Mouse (Mus musculus): ENCODE measurements around the gene Arhgap44. TPM values are rescaled to one million over a fixed set of nuclear protein-coding genes. Genes with fewer than 3 reads are reported as not detected.

The Arhgap44 gene
- polyA plus RNA-seq, 1 experiment from 2014 or later, result 8.5 TPM

DNA sequence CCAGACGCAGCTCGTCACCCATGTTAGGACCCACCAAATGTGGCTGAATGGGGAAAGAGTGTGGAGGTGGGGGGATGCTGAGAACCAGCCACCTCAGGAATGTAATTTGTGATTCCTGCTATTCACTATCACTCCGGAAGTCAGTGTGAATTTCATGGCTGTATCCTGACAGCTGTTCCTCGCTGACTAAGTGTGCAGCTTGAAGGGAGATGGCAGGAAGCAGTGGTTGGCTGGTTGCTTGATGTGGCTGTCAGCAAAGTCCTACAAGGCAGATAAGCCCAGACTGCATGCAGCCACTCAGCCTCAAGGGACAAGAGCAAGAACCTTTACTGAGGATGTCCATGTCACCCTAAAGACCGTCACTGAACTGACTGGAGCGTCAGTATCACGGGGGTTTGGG lies 107.2 kb downstream of the Arhgap44 start:
- DNase-seq (ENCODE audit: low spot score) (no peak), ATAC-seq (no peak)
- Histone ChIP-seq H3K4me1 (ENCODE audit: control insufficient read depth, insufficient read depth, low read length) (no peaks in the 10 kb centered on the region), H3K4me3 (ENCODE audit: low read depth, low read length) (no peak overlapping the region), H3K4me2 (ENCODE audit: low read length) (no peak overlapping the region), H3K27ac (ENCODE audit: low read depth, low read length) (no peak overlapping the region), H3K27me3 (replicated peaks; ENCODE audit: control insufficient read depth, insufficient read depth, low read length) (no peaks in the 10 kb centered on the region), H3K36me3 (ENCODE audit: control insufficient read depth, insufficient read depth, low read length) (no peaks in the 10 kb centered on the region), H3K9ac (ENCODE audit: low read length) (no peak overlapping the region), H3K9me3 (replicated peaks; ENCODE audit: control insufficient read depth, low read length) (no peaks in the 10 kb centered on the region)
- WGBS, result 85% methylated on average over 7 of the region's 7 CpGs

DNA sequence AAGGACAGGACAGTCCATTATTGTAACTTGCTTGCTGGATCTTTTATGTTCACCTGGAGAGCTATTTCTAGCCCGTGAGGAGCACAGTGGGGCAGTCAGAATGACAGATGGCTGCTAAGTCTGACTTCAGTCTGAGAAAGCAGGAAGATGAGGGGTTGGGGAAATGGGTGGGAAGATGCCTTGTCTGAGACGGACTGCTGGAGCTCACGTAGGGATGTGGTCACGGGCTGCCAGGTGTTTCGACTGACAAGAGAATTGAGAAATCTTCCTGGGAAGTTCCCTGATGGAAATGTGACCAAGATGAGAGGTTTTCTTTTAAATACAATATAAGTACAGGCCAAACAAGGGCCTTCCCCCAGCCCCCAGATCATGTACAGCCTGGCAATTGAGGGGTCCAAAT lies 108.5 kb downstream of the Arhgap44 start:
- H3K36me3 ChIP-seq (ENCODE audit: control insufficient read depth, insufficient read depth, low read length), result no peaks in the 10 kb centered on the region
- H3K27ac ChIP-seq (ENCODE audit: low read depth, low read length), result no peak overlapping the region
- H3K9ac ChIP-seq (ENCODE audit: low read length), result no peak overlapping the region
- H3K9me3 ChIP-seq (replicated peaks; ENCODE audit: control insufficient read depth, low read length), result no peaks in the 10 kb centered on the region
- H3K27me3 ChIP-seq (replicated peaks; ENCODE audit: control insufficient read depth, insufficient read depth, low read length), result no peaks in the 10 kb centered on the region
- no peak overlapping the region for H3K4me2 ChIP-seq (ENCODE audit: low read length)
- WGBS, result 70% methylated on average over 5 of the region's 5 CpGs
- H3K4me3 ChIP-seq (ENCODE audit: low read depth, low read length), result no peak overlapping the region
- ATAC-seq (no peak), DNase-seq (ENCODE audit: low spot score) (no peak)
- H3K4me1 ChIP-seq (ENCODE audit: control insufficient read depth, insufficient read depth, low read length), result no peaks in the 10 kb centered on the region

DNA sequence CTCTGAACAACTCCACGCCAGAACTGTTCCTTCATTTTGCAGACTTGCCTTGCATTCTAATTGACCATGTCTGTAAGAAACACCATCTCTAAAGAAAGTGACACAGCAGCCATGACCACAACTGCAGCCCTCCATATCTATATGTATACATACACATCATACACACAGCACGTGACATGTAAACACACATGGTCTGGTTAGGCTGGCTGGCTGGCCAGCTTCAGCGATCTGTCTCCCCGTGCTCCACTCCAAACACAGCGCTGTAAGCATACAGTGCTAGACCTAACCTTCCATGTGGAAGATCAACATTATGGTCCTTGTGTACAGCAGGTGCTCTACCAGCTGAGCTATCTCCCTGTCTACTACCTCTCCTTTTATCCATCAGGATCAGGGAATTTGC lies 111.9 kb downstream of the Arhgap44 start:
- 94% methylated on average over 5 of the region's 5 CpGs for WGBS
- no peak for DNase-seq (ENCODE audit: low spot score)
- Histone ChIP-seq H3K4me1 (ENCODE audit: control insufficient read depth, insufficient read depth, low read length) (no peaks in the 10 kb centered on the region), H3K9me3 (replicated peaks; ENCODE audit: control insufficient read depth, low read length) (no peaks in the 10 kb centered on the region), H3K27me3 (replicated peaks; ENCODE audit: control insufficient read depth, insufficient read depth, low read length) (no peaks in the 10 kb centered on the region), H3K4me3 (ENCODE audit: low read depth, low read length) (no peak overlapping the region), H3K9ac (ENCODE audit: low read length) (no peak overlapping the region), H3K36me3 (ENCODE audit: control insufficient read depth, insufficient read depth, low read length) (no peaks in the 10 kb centered on the region), H3K4me2 (ENCODE audit: low read length) (no peak overlapping the region), H3K27ac (ENCODE audit: low read depth, low read length) (no peak overlapping the region)
- no peak for ATAC-seq

DNA sequence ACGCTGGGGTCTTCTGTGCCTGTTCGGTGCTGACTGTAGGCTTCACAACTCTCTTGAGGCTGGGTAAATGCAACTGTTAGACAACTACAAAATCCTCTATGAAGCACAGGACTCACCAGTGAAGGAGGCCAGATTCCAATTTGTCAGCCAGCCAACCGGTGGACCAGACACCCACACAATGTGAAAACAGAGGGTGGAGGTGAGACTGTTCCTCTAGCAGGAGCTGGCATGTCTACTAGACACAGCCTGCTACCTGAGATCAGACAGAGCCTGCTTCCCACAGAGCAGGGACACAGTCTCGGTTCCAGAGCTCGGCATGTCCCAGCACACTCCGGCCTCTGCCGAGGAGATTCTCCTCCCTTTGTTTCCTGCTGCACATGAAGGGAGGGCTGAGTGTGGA lies 113.7 kb downstream of the Arhgap44 start:
- Histone ChIP-seq H3K9me3 (replicated peaks; ENCODE audit: control insufficient read depth, low read length) (no peaks in the 10 kb centered on the region), H3K27ac (ENCODE audit: low read depth, low read length) (no peak overlapping the region), H3K4me2 (ENCODE audit: low read length) (no peak overlapping the region), H3K27me3 (replicated peaks; ENCODE audit: control insufficient read depth, insufficient read depth, low read length) (no peaks in the 10 kb centered on the region), H3K4me3 (ENCODE audit: low read depth, low read length) (no peak overlapping the region), H3K36me3 (ENCODE audit: control insufficient read depth, insufficient read depth, low read length) (no peaks in the 10 kb centered on the region), H3K4me1 (ENCODE audit: control insufficient read depth, insufficient read depth, low read length) (no peaks in the 10 kb centered on the region), H3K9ac (ENCODE audit: low read length) (no peak overlapping the region)
- no peak for DNase-seq (ENCODE audit: low spot score)
- no peak for ATAC-seq
- 82% methylated on average over 7 of the region's 7 CpGs for WGBS

DNA sequence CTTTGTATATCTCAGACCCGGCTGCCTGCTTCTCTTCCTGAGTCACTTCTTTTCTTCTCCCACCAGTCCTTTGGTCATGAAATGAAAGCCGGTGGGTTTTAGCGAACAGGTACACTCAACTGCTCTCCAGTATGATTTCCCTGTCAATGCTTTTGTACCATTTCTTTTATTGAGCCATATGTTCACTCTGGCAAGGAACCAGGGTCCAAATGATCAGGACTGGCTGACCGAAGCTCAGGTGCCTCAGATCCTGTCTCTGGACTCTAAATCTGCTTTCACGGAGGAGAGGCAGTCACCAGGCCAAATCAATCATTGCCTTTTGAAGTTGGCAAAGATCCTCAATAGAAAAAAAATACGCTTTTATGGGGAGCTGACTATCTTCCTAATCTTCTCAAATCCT lies 122.2 kb downstream of the Arhgap44 start:
- ATAC-seq (no peak), DNase-seq (ENCODE audit: low spot score) (no peak)
- no peak overlapping the region for H3K4me2 ChIP-seq (ENCODE audit: low read length)
- no peaks in the 10 kb centered on the region for H3K27me3 ChIP-seq (replicated peaks; ENCODE audit: control insufficient read depth, insufficient read depth, low read length)
- no peaks in the 10 kb centered on the region for H3K4me1 ChIP-seq (ENCODE audit: control insufficient read depth, insufficient read depth, low read length)
- WGBS, result 68% methylated on average over 6 of the region's 6 CpGs
- H3K36me3 ChIP-seq (ENCODE audit: control insufficient read depth, insufficient read depth, low read length), result no peaks in the 10 kb centered on the region
- H3K27ac ChIP-seq (ENCODE audit: low read depth, low read length), result no peak overlapping the region
- no peaks in the 10 kb centered on the region for H3K9me3 ChIP-seq (replicated peaks; ENCODE audit: control insufficient read depth, low read length)
- no peak overlapping the region for H3K4me3 ChIP-seq (ENCODE audit: low read depth, low read length)
- H3K9ac ChIP-seq (ENCODE audit: low read length), result no peak overlapping the region

DNA sequence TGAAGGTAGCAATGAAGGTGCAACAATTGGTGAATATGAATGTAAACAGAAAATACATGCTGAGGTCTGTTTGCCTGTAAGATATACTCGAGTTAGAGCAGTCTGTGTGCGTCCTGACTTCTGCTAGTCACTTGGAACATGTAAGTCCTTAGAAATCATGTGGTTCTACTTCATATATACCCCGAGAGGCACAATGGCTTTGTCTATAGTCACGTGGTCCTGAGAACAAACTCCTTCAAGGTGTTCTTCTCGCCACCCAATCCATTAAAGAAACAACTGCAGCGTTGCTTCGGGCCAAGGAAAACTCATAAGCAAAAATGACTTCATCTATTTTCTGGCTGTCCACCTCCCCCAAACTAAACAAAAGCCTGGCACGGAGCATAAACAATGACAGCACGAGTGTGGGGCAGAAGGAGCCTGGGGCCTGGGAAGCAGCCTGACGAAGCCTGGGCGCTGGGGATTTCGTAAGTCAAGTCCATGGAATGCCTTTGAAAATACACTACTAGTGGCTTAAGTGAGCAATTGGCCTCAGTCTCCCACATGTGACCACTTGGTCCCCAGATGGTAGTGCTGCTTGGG lies 123.2 kb downstream of the Arhgap44 start:
- Histone ChIP-seq H3K4me3 (ENCODE audit: low read depth, low read length) (no peak overlapping the region), H3K36me3 (ENCODE audit: control insufficient read depth, insufficient read depth, low read length) (no peaks in the 10 kb centered on the region), H3K4me1 (ENCODE audit: control insufficient read depth, insufficient read depth, low read length) (no peaks in the 10 kb centered on the region), H3K4me2 (ENCODE audit: low read length) (no peak overlapping the region), H3K9ac (ENCODE audit: low read length) (no peak overlapping the region), H3K27me3 (replicated peaks; ENCODE audit: control insufficient read depth, insufficient read depth, low read length) (no peaks in the 10 kb centered on the region), H3K27ac (ENCODE audit: low read depth, low read length) (no peak overlapping the region), H3K9me3 (replicated peaks; ENCODE audit: control insufficient read depth, low read length) (no peaks in the 10 kb centered on the region)
- no peak for ATAC-seq
- 47% methylated on average over 12 of the region's 12 CpGs for WGBS
- DNase-seq (ENCODE audit: low spot score), result no peak

DNA sequence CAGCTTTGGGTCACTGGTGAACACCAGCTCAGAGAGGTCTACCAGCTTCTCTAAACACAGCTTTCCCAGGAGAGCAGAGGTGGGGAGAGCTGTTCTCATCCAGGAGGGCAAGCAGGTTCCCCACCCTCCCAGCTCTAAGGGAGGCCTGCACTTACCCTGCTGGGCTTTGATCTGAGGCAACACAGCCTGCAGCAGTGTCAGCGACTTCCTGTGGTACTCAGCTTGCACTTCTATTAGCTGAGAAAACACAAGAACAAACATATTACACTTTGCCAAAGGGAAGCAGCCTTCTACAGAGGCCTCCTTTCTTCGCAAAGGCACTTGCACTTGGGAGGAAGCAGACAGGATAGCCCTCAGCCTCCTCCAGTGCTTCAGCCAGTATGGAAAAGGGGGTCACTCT lies 123.8 kb downstream of the Arhgap44 start:
- WGBS, result 74% methylated on average over 2 of the region's 2 CpGs
- Histone ChIP-seq H3K36me3 (ENCODE audit: control insufficient read depth, insufficient read depth, low read length) (no peaks in the 10 kb centered on the region), H3K9ac (ENCODE audit: low read length) (no peak overlapping the region), H3K9me3 (replicated peaks; ENCODE audit: control insufficient read depth, low read length) (no peaks in the 10 kb centered on the region), H3K4me1 (ENCODE audit: control insufficient read depth, insufficient read depth, low read length) (no peaks in the 10 kb centered on the region), H3K27me3 (replicated peaks; ENCODE audit: control insufficient read depth, insufficient read depth, low read length) (no peaks in the 10 kb centered on the region), H3K27ac (ENCODE audit: low read depth, low read length) (no peak overlapping the region), H3K4me2 (ENCODE audit: low read length) (no peak overlapping the region), H3K4me3 (ENCODE audit: low read depth, low read length) (no peak overlapping the region)
- no peak for DNase-seq (ENCODE audit: low spot score)
- ATAC-seq, result no peak

DNA sequence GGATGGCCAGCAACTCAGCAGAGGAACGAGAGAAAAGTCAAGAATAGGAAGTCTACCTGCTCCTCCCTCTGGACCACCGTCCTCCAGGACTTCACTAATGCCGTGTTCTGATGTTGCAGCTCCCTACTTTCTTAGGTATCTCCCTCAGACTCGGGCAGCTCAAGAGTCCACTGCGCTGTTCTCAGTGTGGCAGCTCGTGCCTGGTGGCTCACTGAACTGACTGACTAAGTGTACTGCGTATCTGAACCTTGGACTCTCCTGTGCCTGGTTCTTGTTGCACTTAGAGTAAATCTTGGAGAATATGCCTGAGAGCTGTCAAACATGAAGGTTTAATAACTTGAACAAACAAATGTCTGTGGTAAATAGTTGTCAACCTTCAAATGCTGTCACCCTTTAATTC lies 130.5 kb downstream of the Arhgap44 start:
- H3K9me3 ChIP-seq (replicated peaks; ENCODE audit: control insufficient read depth, low read length), result no peaks in the 10 kb centered on the region
- DNase-seq (ENCODE audit: low spot score) (no peak), ATAC-seq (no peak)
- 92% methylated on average over 7 of the region's 7 CpGs for WGBS
- no peaks in the 10 kb centered on the region for H3K4me1 ChIP-seq (ENCODE audit: control insufficient read depth, insufficient read depth, low read length)
- H3K36me3 ChIP-seq (ENCODE audit: control insufficient read depth, insufficient read depth, low read length), result no peaks in the 10 kb centered on the region
- H3K4me2 ChIP-seq (ENCODE audit: low read length), result no peak overlapping the region
- H3K4me3 ChIP-seq (ENCODE audit: low read depth, low read length), result no peak overlapping the region
- no peak overlapping the region for H3K9ac ChIP-seq (ENCODE audit: low read length)
- H3K27me3 ChIP-seq (replicated peaks; ENCODE audit: control insufficient read depth, insufficient read depth, low read length), result no peaks in the 10 kb centered on the region
- no peak overlapping the region for H3K27ac ChIP-seq (ENCODE audit: low read depth, low read length)

DNA sequence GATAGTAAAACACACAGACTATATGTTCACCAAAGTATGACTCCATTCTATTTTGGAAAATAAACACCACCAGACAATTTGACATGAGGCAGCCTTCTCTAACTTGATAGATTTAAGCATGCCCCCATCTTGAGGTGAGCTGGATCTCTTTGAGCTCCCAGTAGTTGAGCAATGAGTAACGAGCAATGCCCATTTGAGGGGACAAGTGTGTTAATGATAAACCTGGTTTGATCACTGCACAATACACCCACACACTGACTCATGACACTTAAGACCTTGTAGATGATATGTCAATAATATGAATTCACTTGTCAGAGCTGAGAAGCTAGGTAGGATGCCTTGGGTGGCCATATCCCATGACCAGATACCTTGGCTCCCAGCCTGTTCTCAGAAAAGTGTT lies 132.6 kb downstream of the Arhgap44 start:
- no peak for ATAC-seq
- WGBS, result 88% methylated on average over 1 of the region's 1 CpGs
- Histone ChIP-seq H3K27me3 (replicated peaks; ENCODE audit: control insufficient read depth, insufficient read depth, low read length) (no peaks in the 10 kb centered on the region), H3K4me2 (ENCODE audit: low read length) (no peak overlapping the region), H3K9me3 (replicated peaks; ENCODE audit: control insufficient read depth, low read length) (no peaks in the 10 kb centered on the region), H3K27ac (ENCODE audit: low read depth, low read length) (no peak overlapping the region), H3K4me3 (ENCODE audit: low read depth, low read length) (no peak overlapping the region), H3K9ac (ENCODE audit: low read length) (no peak overlapping the region), H3K36me3 (ENCODE audit: control insufficient read depth, insufficient read depth, low read length) (no peaks in the 10 kb centered on the region), H3K4me1 (ENCODE audit: control insufficient read depth, insufficient read depth, low read length) (no peaks in the 10 kb centered on the region)
- DNase-seq (ENCODE audit: low spot score), result no peak

Data from forebrain, embryonic 14.5 days (tissue).